Mouse (Mus musculus): ENCODE measurements around the gene Cdkl3. TPM values are rescaled to one million over a fixed set of nuclear protein-coding genes. Genes with fewer than 3 reads are reported as not detected.
A peak's percentile ranks its signal among the peaks of the same experiment; 100 is the strongest.

Gene Cdkl3
- polyA plus RNA-seq, 1 experiment from 2014 or later, result 1.6 TPM

DNA sequence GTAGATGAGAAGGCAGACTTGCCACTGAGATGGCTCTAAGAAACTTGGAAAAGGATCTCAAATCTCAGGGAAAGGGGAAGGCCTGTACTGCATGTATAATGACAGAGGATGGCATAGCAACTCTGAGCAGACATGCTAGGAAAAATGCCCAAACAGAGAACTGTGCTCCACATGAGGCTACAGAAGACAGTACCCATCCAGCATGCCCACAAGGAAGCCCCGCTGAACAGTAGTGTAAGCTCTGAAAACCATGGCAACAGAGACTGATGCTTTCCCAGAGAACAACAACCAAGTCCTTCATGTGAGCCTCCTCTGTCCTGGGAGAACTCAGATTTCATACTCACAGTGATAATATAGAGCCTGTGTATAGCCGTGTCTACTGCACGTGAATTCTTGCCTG, 50.7 kb downstream of the Cdkl3 start:
- H3K4me3 ChIP-seq (ENCODE audit: low read depth, low read length), result no peak overlapping the region
- no peak overlapping the region for H3K27ac ChIP-seq (ENCODE audit: low read depth)
- no peaks in the 10 kb centered on the region for H3K9me3 ChIP-seq (ENCODE audit: low read length)
- WGBS (ENCODE audit: insufficient replicate concordance), result 79% methylated on average over 3 of the region's 3 CpGs
- no peak overlapping the region for H3K4me2 ChIP-seq (ENCODE audit: low read depth, low read length)
- DNase-seq, result no peak
- H3K4me1 ChIP-seq (ENCODE audit: insufficient read depth), result no peaks in the 10 kb centered on the region
- H3K27me3 ChIP-seq (ENCODE audit: insufficient read depth, low read length), result no peaks in the 10 kb centered on the region
- H3K9ac ChIP-seq (replicated peaks), result no peak overlapping the region
- no peak for ATAC-seq
- H3K36me3 ChIP-seq (replicated peaks; ENCODE audit: insufficient read depth, low read length), result no peaks in the 10 kb centered on the region
- TF ChIP-seq EP300 (IDR thresholded peaks at IDR 0.05; ENCODE audit: low read depth), result no peak
- no peak for TF ChIP-seq CTCF (IDR thresholded peaks at IDR 0.05; ENCODE audit: low read depth)

DNA sequence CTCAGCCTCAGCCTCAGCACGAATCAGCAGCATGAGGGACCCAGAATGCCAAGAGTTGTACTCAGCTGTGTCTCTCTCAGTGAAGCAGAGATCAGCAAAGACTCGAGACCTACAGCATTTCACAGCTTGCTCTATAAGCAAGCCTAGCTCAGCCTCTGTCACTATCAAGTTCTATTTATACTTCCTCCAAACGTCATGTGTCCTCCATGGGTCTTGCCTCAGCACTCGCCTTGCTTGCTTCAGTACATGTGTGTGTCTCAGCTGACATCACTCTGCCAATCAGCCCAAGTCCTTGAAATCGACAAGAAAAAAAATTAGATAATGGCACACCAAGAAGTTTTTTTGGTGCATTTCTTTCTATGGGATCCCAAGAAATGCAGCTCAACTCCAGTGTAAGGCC, 52.2 kb downstream of the Cdkl3 start:
- DNase-seq (no peak), ATAC-seq (no peak)
- no peak overlapping the region for H3K9ac ChIP-seq (replicated peaks)
- no peaks in the 10 kb centered on the region for H3K9me3 ChIP-seq (ENCODE audit: low read length)
- H3K27me3 ChIP-seq (ENCODE audit: insufficient read depth, low read length), result no peaks in the 10 kb centered on the region
- no peak overlapping the region for H3K4me3 ChIP-seq (ENCODE audit: low read depth, low read length)
- no peaks in the 10 kb centered on the region for H3K4me1 ChIP-seq (ENCODE audit: insufficient read depth)
- H3K36me3 ChIP-seq (replicated peaks; ENCODE audit: insufficient read depth, low read length), result no peaks in the 10 kb centered on the region
- H3K27ac ChIP-seq (ENCODE audit: low read depth), result no peak overlapping the region
- H3K4me2 ChIP-seq (ENCODE audit: low read depth, low read length), result no peak overlapping the region
- WGBS (ENCODE audit: insufficient replicate concordance), result 51% methylated on average over 5 of the region's 5 CpGs
- TF ChIP-seq CTCF (IDR thresholded peaks at IDR 0.05; ENCODE audit: low read depth), result no peak
- TF ChIP-seq EP300 (IDR thresholded peaks at IDR 0.05; ENCODE audit: low read depth), result no peak

DNA sequence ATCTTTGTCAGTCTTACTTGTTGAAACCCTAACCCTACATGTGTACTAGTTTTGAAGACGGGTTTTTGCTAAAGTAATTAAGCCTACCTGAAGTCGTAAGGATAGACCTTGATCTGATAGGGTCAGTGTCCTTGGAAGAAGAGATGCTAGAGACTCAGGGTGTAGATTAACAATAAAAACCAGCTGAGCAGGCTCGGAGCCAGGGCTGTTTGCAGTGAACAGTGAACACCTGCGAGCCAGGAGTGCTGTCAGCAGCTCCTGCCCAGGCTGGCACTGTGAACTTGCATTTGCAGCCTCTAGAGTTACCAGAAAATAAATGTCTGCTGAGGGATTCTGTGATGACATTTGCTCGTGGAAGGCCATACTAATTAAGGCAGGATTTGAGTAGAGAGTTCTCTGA, 55.0 kb downstream of the Cdkl3 start:
- Histone ChIP-seq H3K4me2 (ENCODE audit: low read depth, low read length) (no peak overlapping the region), H3K27ac (ENCODE audit: low read depth) (no peak overlapping the region), H3K9ac (replicated peaks) (no peak overlapping the region), H3K4me1 (ENCODE audit: insufficient read depth) (no peaks in the 10 kb centered on the region), H3K27me3 (ENCODE audit: insufficient read depth, low read length) (no peaks in the 10 kb centered on the region), H3K9me3 (ENCODE audit: low read length) (no peaks in the 10 kb centered on the region), H3K36me3 (replicated peaks; ENCODE audit: insufficient read depth, low read length) (no peaks in the 10 kb centered on the region), H3K4me3 (ENCODE audit: low read depth, low read length) (no peak overlapping the region)
- ATAC-seq (no peak), DNase-seq (no peak)
- no peak for TF ChIP-seq EP300 (IDR thresholded peaks at IDR 0.05; ENCODE audit: low read depth)
- TF ChIP-seq CTCF (IDR thresholded peaks at IDR 0.05; ENCODE audit: low read depth), result no peak
- WGBS (ENCODE audit: insufficient replicate concordance), result 67% methylated on average over 5 of the region's 5 CpGs

DNA sequence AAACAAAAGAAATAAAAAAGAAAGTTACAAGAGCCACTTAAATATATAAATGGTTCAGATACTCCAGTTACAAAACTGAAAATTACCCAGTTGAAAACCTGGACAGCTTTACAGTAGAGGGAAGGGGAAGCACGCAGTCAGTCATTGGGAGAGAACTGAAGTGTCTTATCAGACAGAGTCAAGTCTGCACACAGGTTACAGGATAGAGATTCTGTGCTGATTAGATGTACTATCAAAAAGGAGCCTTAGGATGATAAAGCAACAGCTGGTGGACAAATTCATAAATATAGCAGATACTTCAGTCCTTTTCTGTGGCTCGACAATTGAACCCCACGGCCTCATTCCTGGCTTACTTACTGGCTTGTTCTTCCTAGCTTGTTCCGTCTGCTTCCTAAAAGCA, 56.3 kb downstream of the Cdkl3 start:
- WGBS (ENCODE audit: insufficient replicate concordance), result 72% methylated on average over 4 of the region's 4 CpGs
- Histone ChIP-seq H3K27me3 (ENCODE audit: insufficient read depth, low read length) (no peaks in the 10 kb centered on the region), H3K4me3 (ENCODE audit: low read depth, low read length) (no peak overlapping the region), H3K27ac (ENCODE audit: low read depth) (no peak overlapping the region), H3K4me1 (ENCODE audit: insufficient read depth) (no peaks in the 10 kb centered on the region), H3K9me3 (ENCODE audit: low read length) (no peaks in the 10 kb centered on the region), H3K4me2 (ENCODE audit: low read depth, low read length) (no peak overlapping the region), H3K9ac (replicated peaks) (no peak overlapping the region), H3K36me3 (replicated peaks; ENCODE audit: insufficient read depth, low read length) (no peaks in the 10 kb centered on the region)
- no peak for TF ChIP-seq CTCF (IDR thresholded peaks at IDR 0.05; ENCODE audit: low read depth)
- no peak for TF ChIP-seq EP300 (IDR thresholded peaks at IDR 0.05; ENCODE audit: low read depth)
- no peak for ATAC-seq
- DNase-seq, result no peak

DNA sequence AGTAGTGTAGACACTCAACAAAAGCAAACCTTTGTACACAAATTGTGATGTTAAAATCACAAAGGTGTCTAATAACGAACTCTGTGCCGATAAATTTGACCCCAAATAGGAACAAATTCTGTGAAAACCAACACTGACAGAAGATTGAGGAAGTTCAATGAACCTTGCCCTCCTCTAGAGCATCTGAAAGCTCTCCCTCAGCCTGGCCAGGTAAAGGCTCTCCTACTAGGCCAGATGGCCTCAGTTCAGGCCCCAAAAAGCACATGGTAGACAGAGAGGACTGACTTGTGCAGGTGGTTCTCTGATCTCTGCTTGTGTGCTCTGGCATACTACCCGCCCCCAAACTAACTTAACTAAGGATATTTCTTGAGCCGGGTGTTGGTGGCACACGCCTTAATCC, 58.4 kb downstream of the Cdkl3 start:
- ATAC-seq, result no peak
- H3K27ac ChIP-seq (ENCODE audit: low read depth), result no peak overlapping the region
- WGBS (ENCODE audit: insufficient replicate concordance), result 80% methylated on average over 5 of the region's 5 CpGs
- H3K4me2 ChIP-seq (ENCODE audit: low read depth, low read length), result no peak overlapping the region
- no peak overlapping the region for H3K9ac ChIP-seq (replicated peaks)
- TF ChIP-seq CTCF (IDR thresholded peaks at IDR 0.05; ENCODE audit: low read depth), result no peak
- no peak for DNase-seq
- H3K27me3 ChIP-seq (ENCODE audit: insufficient read depth, low read length), result no peaks in the 10 kb centered on the region
- H3K36me3 ChIP-seq (replicated peaks; ENCODE audit: insufficient read depth, low read length), result no peaks in the 10 kb centered on the region
- no peaks in the 10 kb centered on the region for H3K9me3 ChIP-seq (ENCODE audit: low read length)
- peaks cover 4% of the 10 kb centered on the region; the same call in 1 of the 2 replicates for H3K4me1 ChIP-seq (ENCODE audit: insufficient read depth)
- H3K4me3 ChIP-seq (ENCODE audit: low read depth, low read length), result no peak overlapping the region

DNA sequence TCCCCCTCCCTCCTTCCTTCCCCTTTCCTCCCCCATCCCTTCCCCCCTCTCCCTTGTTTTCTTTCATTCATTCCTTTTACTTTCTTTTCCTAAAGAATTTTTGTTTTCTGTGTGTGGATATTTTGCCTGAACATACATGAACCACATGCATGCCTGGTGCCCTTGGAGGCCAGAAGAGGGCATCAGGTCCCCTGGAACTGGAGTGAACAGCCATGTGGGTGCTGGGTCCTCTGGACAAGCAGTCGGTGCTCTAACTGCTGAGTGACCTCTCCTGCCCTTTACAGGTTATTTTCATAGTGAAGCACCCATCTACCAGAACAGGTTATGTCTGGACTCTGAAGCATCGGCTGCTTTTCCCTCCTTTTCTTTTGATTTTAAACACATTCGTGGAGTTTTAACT, 60.4 kb downstream of the Cdkl3 start:
- peaks cover 4% of the 10 kb centered on the region; the same call in 1 of the 2 replicates for H3K4me1 ChIP-seq (ENCODE audit: insufficient read depth)
- H3K4me3 ChIP-seq (ENCODE audit: low read depth, low read length), result no peak overlapping the region
- H3K36me3 ChIP-seq (replicated peaks; ENCODE audit: insufficient read depth, low read length), result no peaks in the 10 kb centered on the region
- no peak overlapping the region for H3K9ac ChIP-seq (replicated peaks)
- ATAC-seq (peak; percentile 48; the same call in 1 of the 2 replicates), DNase-seq (peak; percentile 46)
- no peaks in the 10 kb centered on the region for H3K27me3 ChIP-seq (ENCODE audit: insufficient read depth, low read length)
- H3K27ac ChIP-seq (ENCODE audit: low read depth), result no peak overlapping the region
- no peak overlapping the region for H3K4me2 ChIP-seq (ENCODE audit: low read depth, low read length)
- no peak for TF ChIP-seq EP300 (IDR thresholded peaks at IDR 0.05; ENCODE audit: low read depth)
- TF ChIP-seq CTCF (IDR thresholded peaks at IDR 0.05; ENCODE audit: low read depth), result peak; percentile 71
- H3K9me3 ChIP-seq (ENCODE audit: low read length), result no peaks in the 10 kb centered on the region
- WGBS (ENCODE audit: insufficient replicate concordance), result 31% methylated on average over 3 of the region's 3 CpGs

DNA sequence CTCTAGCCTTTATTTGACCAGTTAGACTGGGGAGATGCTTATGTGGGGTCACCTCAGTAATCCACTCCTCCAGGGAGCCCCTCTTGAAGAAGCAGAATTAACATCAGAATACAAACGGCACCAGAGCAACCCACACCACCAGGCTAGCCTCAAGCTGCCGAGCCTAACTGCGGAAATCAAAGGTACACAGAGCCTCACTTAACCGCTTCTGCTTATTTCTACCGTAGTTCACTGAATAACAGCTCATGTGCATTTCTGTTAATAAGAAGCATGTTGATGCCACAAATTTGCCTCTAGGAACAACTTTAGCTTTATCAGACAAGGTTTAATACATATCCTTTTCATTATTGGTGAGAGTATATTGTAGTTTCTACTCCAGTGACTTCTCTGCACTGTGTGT, 61.8 kb downstream of the Cdkl3 start:
- Histone ChIP-seq H3K27me3 (ENCODE audit: insufficient read depth, low read length) (no peaks in the 10 kb centered on the region), H3K4me2 (ENCODE audit: low read depth, low read length) (peak overlapping the region; percentile 55), H3K9ac (replicated peaks) (no peak overlapping the region), H3K9me3 (ENCODE audit: low read length) (no peaks in the 10 kb centered on the region), H3K27ac (ENCODE audit: low read depth) (peak overlapping the region; percentile 53; the same call in 1 of the 2 replicates), H3K4me3 (ENCODE audit: low read depth, low read length) (peak overlapping the region; percentile 18; the same call in 1 of the 2 replicates), H3K4me1 (ENCODE audit: insufficient read depth) (peaks cover 4% of the 10 kb centered on the region; the same call in 1 of the 2 replicates), H3K36me3 (replicated peaks; ENCODE audit: insufficient read depth, low read length) (no peaks in the 10 kb centered on the region)
- WGBS (ENCODE audit: insufficient replicate concordance), result 7% methylated on average over 5 of the region's 5 CpGs
- DNase-seq (no peak), ATAC-seq (no peak)
- no peak for TF ChIP-seq CTCF (IDR thresholded peaks at IDR 0.05; ENCODE audit: low read depth)
- no peak for TF ChIP-seq EP300 (IDR thresholded peaks at IDR 0.05; ENCODE audit: low read depth)
